Mouse (Mus musculus) frontal cortex, postnatal 14 days (tissue): Measurements from ENCODE around the gene Neurod1.

Experiments
- DNase-seq, 2 experiments: peaks; one replicate each; pipeline ENCODE4 v3.0.0; 2022; ENCODE audit warnings: low spot score in 2 of 2

Neurod1 gene

DNA sequence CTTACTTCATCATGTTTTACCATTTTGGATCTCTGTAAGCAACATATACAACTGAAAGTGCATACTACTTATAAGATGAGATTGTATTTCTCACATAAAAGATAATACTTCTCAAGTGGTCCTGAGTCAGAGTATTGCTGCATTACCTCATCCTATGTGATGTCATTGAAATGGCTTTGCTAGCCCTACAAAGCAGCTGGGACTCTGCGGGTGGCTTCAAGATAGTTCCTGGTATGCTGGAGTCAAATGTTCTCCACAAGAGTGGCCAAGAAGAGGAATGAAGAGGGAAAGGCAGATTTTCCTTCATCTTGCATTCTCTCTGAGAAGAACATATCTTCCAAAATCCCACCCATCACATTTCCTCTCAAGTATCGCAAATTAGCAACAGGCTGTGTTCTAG lies 13.2 kb downstream of the Neurod1 start:
- no peak for DNase-seq

GRCm38 (mm10) chr2:79442906-79443305 lies 13.6 kb downstream of the Neurod1 start:
- no peak for DNase-seq

- no peak for DNase-seq
Measured at GRCm38 (mm10) chr2:79442227-79442626, 14.3 kb downstream of the Neurod1 start.

- DNase-seq, result no peak
Measured at GRCm38 (mm10) chr2:79430061-79430460, 26.5 kb downstream of the Neurod1 start.

- DNase-seq, result no peak
Measured at GRCm38 (mm10) chr2:79429650-79430049, 26.9 kb downstream of the Neurod1 start.

DNA sequence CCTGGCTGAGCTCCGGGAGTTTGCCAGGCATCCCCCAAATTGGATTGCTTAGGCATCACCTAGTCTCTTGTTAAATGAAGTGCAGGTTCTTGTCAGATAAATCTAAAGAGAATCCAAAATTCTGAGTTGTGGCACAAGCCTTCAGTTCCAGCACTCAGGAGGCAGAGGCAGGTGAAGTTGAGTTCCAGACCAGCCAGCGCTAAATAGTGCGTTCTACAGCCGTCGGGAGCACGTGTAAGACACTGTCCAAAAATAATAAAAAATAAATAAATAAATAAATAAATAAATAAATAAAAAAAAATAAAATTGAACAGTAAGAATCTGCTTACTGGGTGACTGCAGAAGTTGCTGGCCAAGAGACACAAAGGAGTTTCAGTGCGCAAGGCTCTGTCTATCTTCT lies 27.4 kb downstream of the Neurod1 start:
- DNase-seq, result no peak

- DNase-seq, result peak in 1 of 2 experiments; percentile 7
Measured at GRCm38 (mm10) chr2:79428569-79429104, 27.9 kb downstream of the Neurod1 start.

GRCm38 (mm10) chr2:79428022-79428421 lies 28.5 kb downstream of the Neurod1 start:
- DNase-seq, result no peak

DNA sequence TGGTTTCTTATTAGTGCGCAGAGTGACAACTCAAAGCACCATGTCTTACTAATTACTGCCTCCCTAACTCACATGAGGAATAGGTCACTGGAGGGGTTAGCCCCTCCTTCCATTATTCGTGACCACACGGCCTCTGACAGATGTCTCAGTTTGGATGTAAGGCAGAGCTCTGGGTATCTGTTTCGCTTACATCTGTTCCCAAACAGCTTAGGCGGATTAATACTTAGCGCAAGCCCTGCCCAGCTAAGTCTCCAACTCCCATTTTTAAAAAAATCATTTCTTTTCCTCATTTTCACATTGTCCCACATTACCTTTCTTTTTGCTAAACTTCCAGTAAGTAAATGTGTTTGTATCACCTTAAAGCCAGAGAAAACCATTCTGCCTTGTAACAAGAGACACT lies 34.9 kb downstream of the Neurod1 start:
- DNase-seq, result no peak

GRCm38 (mm10) chr2:79414505-79414904 lies 42.0 kb downstream of the Neurod1 start:
- DNase-seq, result no peak

GRCm38 (mm10) chr2:79410903-79411255 lies 45.7 kb downstream of the Neurod1 start:
- no peak for DNase-seq

DNA sequence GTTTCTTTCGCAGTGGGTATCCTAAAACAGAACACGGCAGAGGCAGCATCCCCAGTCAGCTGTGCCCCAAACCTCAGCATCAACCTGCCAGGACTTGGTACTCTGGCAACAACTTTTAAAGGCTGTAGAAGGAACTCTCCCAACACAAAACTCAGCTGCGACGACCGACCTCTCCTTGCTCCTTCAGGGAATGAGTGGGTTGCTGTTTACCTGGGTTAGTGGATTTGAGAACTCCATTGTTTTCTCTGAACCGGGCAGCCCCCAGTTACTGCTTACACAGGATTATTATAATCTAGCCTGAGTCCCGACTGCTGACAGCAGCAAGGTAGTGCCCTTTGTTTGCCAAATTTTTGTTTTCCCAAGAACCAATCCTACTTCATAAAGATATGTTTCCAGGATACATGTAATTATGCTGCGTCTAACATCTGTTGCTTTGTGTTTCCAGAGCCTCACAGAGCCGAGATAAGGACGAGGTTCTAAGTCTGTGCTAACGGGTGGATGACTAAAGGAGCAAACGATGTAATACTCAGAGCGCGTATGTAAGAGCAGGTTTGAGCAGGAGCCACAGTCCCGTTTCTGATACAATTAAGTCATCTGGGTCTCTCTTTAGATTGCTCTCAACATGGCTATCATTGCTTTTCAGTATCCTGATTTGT lies 46.2 kb downstream of the Neurod1 start:
- DNase-seq, result no peak

- DNase-seq, result no peak
Measured at GRCm38 (mm10) chr2:79405661-79406405, 50.7 kb downstream of the Neurod1 start.
